Mouse (Mus musculus): ENCODE data around the gene Zfp977. TPM values are rescaled to one million over a fixed set of nuclear protein-coding genes. Genes with fewer than 3 reads are reported as not detected.
"Not testable (repeated sequence)": the region's sequence is repeated elsewhere in the genome, so short reads cannot be mapped to it uniquely, and the experiment has no call there.

Gene Zfp977
- 1.5 and 1.9 TPM in 2 replicates for polyA plus RNA-seq (2014; fragmentation: Nextera tagmentation; extraction: Ambion mirVana)

DNA sequence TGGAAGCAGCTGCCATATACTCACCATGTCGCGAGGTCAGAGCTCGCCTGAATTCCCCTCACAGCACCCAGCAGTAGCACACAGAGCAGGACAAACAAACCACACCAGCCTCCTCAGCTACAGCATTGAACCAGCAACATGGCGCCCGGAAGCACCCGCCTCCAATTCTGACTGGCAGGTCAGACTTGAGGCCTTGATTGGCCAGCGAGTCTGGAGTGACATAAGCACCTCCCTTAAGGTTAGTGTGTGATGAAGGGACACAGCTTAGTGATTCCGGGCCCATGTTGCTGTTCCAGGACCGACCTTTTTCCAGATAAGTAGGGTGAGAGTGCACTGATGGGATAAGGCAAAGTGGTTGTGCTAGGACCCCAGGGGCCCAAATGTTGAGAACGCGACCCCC, at the start of gene Zfp977:
TSS of gene Zfp977 (minus strand) at position 135 of the 400 bp plus-strand sequence.
- H3K27me3 ChIP-seq (ENCODE audit: control insufficient read depth, insufficient read depth, low read length); H3K4me1 ChIP-seq (ENCODE audit: control insufficient read depth, insufficient read depth, low read length); H3K4me3 ChIP-seq (ENCODE audit: low read depth, low read length); H3K36me3 ChIP-seq (replicated peaks; ENCODE audit: control insufficient read depth, insufficient read depth, low read depth, low read length); H3K9me3 ChIP-seq (replicated peaks; ENCODE audit: control insufficient read depth, low read length); ATAC-seq (replicated peaks; ENCODE audit: insufficient number of reproducible peaks, low FRiP score, low TSS enrichment, low read depth); H3K9ac ChIP-seq (replicated peaks; ENCODE audit: low read length); DNase-seq (ENCODE audit: low spot score); H3K4me2 ChIP-seq (ENCODE audit: low read depth, low read length); H3K27ac ChIP-seq (replicated peaks; ENCODE audit: low read depth, low read length): not testable (repeated sequence)
- 95% methylated on average over 11 of the region's 11 CpGs for WGBS

DNA sequence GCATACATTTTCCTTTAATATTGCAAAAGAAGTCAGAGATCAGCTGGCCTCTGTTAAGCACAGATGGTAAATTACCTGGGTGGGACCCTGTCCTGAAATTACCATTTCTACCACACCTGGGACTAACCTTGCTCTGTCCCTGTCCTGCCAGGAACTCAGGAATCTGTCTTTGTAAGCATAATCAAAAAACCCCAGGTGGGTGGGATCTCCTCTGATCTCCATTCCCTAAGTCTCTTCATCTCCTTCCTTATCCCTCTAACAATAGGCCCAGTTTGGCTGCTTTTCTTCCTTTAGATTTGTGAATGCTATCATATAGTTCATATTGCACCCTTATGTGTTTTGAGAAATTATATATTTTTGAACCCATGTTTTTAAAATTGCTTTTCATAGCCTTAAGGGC, 38.7 kb upstream of the Zfp977 start:
- not testable (repeated sequence) for H3K9me3 ChIP-seq (replicated peaks; ENCODE audit: control insufficient read depth, low read length); H3K4me3 ChIP-seq (ENCODE audit: low read depth, low read length); ATAC-seq (replicated peaks; ENCODE audit: insufficient number of reproducible peaks, low FRiP score, low TSS enrichment, low read depth)

DNA sequence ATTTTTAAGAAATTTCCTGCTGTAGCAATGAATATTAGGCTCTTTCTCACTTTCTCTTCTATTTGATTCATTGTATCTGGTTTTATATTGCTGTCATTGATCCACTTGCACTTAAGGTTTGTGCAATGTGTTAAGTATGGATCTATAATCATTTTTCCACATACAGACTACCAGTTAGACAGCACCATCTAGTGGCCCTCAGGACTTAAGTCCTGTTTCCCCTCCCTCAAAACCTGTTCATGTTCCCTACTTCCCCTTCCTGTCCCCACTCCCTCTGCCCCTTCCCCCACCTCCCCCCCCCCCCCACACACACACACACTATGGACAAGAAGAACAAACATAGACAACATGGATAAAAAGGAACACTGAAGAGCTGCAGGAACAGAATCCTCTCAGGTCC, 3.3 kb upstream of the Zfp977 start:
- not testable (repeated sequence) for H3K9ac ChIP-seq (replicated peaks; ENCODE audit: low read length); H3K36me3 ChIP-seq (replicated peaks; ENCODE audit: control insufficient read depth, insufficient read depth, low read depth, low read length); H3K27me3 ChIP-seq (ENCODE audit: control insufficient read depth, insufficient read depth, low read length); H3K4me2 ChIP-seq (ENCODE audit: low read depth, low read length); ATAC-seq (replicated peaks; ENCODE audit: insufficient number of reproducible peaks, low FRiP score, low TSS enrichment, low read depth); DNase-seq (ENCODE audit: low spot score); H3K9me3 ChIP-seq (replicated peaks; ENCODE audit: control insufficient read depth, low read length); H3K4me1 ChIP-seq (ENCODE audit: control insufficient read depth, insufficient read depth, low read length); H3K4me3 ChIP-seq (ENCODE audit: low read depth, low read length); H3K27ac ChIP-seq (replicated peaks; ENCODE audit: low read depth, low read length)

More for the DNA sequence above, 38.7 kb upstream of the Zfp977 start:
- not testable (repeated sequence) for H3K4me2 ChIP-seq (ENCODE audit: low read depth, low read length); H3K27me3 ChIP-seq (ENCODE audit: control insufficient read depth, insufficient read depth, low read length); H3K36me3 ChIP-seq (replicated peaks; ENCODE audit: control insufficient read depth, insufficient read depth, low read depth, low read length); H3K4me1 ChIP-seq (ENCODE audit: control insufficient read depth, insufficient read depth, low read length); DNase-seq (ENCODE audit: low spot score); H3K27ac ChIP-seq (replicated peaks; ENCODE audit: low read depth, low read length); H3K9ac ChIP-seq (replicated peaks; ENCODE audit: low read length)

DNA sequence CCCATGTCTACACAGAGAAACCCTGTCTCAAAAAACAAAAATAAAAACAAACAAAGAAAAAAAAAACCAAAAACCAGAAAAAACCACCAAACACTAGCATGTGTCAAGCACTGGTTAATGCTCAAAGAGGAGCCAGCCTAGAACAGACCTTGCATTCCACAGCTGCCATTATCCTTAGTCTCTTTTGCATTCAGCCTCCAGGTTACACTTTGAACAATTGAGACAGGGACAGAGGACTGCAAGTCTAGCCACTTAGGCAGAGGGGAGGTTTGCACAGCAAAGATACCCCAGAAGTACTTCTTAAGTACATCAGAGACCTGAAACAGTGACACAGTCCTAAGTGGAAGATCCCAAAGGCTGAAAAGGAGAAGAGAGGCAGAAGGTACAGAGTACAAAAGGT, 1.0 kb downstream of the Zfp977 start:
- H3K4me2 ChIP-seq (ENCODE audit: low read depth, low read length); H3K4me3 ChIP-seq (ENCODE audit: low read depth, low read length); ATAC-seq (replicated peaks; ENCODE audit: insufficient number of reproducible peaks, low FRiP score, low TSS enrichment, low read depth); H3K9me3 ChIP-seq (replicated peaks; ENCODE audit: control insufficient read depth, low read length); H3K36me3 ChIP-seq (replicated peaks; ENCODE audit: control insufficient read depth, insufficient read depth, low read depth, low read length); H3K4me1 ChIP-seq (ENCODE audit: control insufficient read depth, insufficient read depth, low read length); DNase-seq (ENCODE audit: low spot score); H3K27ac ChIP-seq (replicated peaks; ENCODE audit: low read depth, low read length); H3K9ac ChIP-seq (replicated peaks; ENCODE audit: low read length); H3K27me3 ChIP-seq (ENCODE audit: control insufficient read depth, insufficient read depth, low read length): not testable (repeated sequence)

DNA sequence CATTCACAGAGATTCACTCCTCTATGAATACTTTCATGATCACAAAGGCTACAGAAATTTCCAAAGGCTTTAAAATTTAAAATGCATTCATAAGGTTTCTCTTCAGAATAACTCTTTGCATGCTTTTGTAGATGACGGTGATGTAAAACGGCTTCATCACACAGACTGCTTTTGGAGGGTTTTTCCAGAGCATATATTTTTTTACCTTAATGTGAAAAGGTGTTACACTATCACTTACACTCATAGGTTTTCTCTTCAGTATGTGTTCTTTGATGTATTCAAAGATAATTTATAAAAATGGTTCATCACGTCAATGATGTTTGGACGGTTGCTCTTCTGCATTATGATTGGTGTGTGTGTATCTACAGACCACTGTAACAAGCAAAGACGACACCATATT, 13.9 kb downstream of the Zfp977 start, which contains the start of gene Gm21028:
TSS of gene Gm21028 (minus strand) at position 101 of the 400 bp plus-strand sequence.
- Histone ChIP-seq H3K4me3 (ENCODE audit: low read depth, low read length) (no peak within 1 kb of the TSS), H3K4me2 (ENCODE audit: low read depth, low read length) (no peak within 1 kb of the TSS), H3K9me3 (replicated peaks; ENCODE audit: control insufficient read depth, low read length) (no peaks in the 10 kb centered on the region; the same call in 1 of the 2 replicates), H3K9ac (replicated peaks; ENCODE audit: low read length) (no peak within 1 kb of the TSS), H3K27ac (replicated peaks; ENCODE audit: low read depth, low read length) (no peak within 1 kb of the TSS), H3K4me1 (ENCODE audit: control insufficient read depth, insufficient read depth, low read length) (no peaks in the 10 kb centered on the region), H3K36me3 (replicated peaks; ENCODE audit: control insufficient read depth, insufficient read depth, low read depth, low read length) (no peaks in the 10 kb centered on the region), H3K27me3 (ENCODE audit: control insufficient read depth, insufficient read depth, low read length) (no peaks in the 10 kb centered on the region)
- WGBS = 92% methylated on average over 5 of the region's 5 CpGs
- DNase-seq (ENCODE audit: low spot score) = no peak
- no peak for ATAC-seq (replicated peaks; ENCODE audit: insufficient number of reproducible peaks, low FRiP score, low TSS enrichment, low read depth)

DNA sequence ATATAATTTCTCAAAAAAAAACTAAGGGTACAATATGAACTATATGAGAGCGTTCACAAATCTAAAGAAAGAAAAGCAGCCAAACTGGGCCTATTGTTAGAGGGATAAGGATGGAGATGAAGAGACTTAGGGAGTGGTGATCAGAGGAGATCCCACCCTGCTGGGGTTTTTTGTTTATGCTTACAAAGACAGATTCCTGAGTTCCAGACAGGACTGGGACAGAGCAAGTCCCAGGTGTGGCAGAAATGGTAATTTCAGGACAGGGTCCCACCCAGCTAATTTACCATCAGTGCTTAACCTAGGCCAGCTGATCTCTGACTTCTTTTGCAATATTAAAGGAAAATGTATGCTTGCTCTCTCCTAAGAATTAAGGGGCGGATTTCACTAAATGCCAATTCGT, 40.6 kb downstream of the Zfp977 start:
- ATAC-seq (replicated peaks; ENCODE audit: insufficient number of reproducible peaks, low FRiP score, low TSS enrichment, low read depth) = no peak
- no peak for DNase-seq (ENCODE audit: low spot score)

More for the DNA sequence above, 40.6 kb downstream of the Zfp977 start:
- Histone ChIP-seq H3K4me1 (ENCODE audit: control insufficient read depth, insufficient read depth, low read length) (no peaks in the 10 kb centered on the region), H3K27ac (replicated peaks; ENCODE audit: low read depth, low read length) (no peak overlapping the region), H3K9ac (replicated peaks; ENCODE audit: low read length) (no peak overlapping the region), H3K36me3 (replicated peaks; ENCODE audit: control insufficient read depth, insufficient read depth, low read depth, low read length) (no peaks in the 10 kb centered on the region), H3K4me2 (ENCODE audit: low read depth, low read length) (no peak overlapping the region), H3K4me3 (ENCODE audit: low read depth, low read length) (no peak overlapping the region), H3K27me3 (ENCODE audit: control insufficient read depth, insufficient read depth, low read length) (no peaks in the 10 kb centered on the region), H3K9me3 (replicated peaks; ENCODE audit: control insufficient read depth, low read length) (no peaks in the 10 kb centered on the region)
- 76% methylated on average over 3 of the region's 3 CpGs for WGBS

Small RNA genes lying within 50 kb of the gene (microRNA-seq; reads per million reads assigned to microRNA genes)
- gene Gm24938 (ENCODE audit: borderline number of aligned reads) = not detected

Other genes with a start within 250 kb of the Zfp977 start
- gene 4933421I07Rik, start 144.4 kb downstream of the Zfp977 start, polyA plus RNA-seq (2014; fragmentation: Nextera tagmentation; extraction: Ambion mirVana) = not detected in 2 replicates
- 14.1 and 16.2 TPM in 2 replicates for gene Zfp141, start 86.8 kb downstream of the Zfp977 start, polyA plus RNA-seq (2014; fragmentation: Nextera tagmentation; extraction: Ambion mirVana)
- gene Gm21028, start 14.0 kb downstream of the Zfp977 start, polyA plus RNA-seq (2014; fragmentation: Nextera tagmentation; extraction: Ambion mirVana) = not detected in 2 replicates
- gene Zfp976, start 50.0 kb upstream of the Zfp977 start, polyA plus RNA-seq (2014; fragmentation: Nextera tagmentation; extraction: Ambion mirVana) = 1.2 and 1.4 TPM in 2 replicates
- gene Zfp975, start 100.2 kb upstream of the Zfp977 start, polyA plus RNA-seq (2014; fragmentation: Nextera tagmentation; extraction: Ambion mirVana) = 11.6 and 11.8 TPM in 2 replicates
- gene Gm17067, start 134.5 kb upstream of the Zfp977 start, polyA plus RNA-seq (2014; fragmentation: Nextera tagmentation; extraction: Ambion mirVana) = not detected in 2 replicates
- not detected in 2 replicates for gene Vmn2r62, start 201.0 kb upstream of the Zfp977 start, polyA plus RNA-seq (2014; fragmentation: Nextera tagmentation; extraction: Ambion mirVana)

Measured in embryonic facial prominence, embryonic 11.5 days (tissue).